Mouse (Mus musculus) E14TG2a.4 (cell line): ENCODE results near the gene Rnd3.

Source experiments
- H3K27me3 ChIP-seq: 2 replicates; pipeline ENCODE4 v1.6.1; 2014; ENCODE audit warnings: low read length, control low read depth; ENCODE audit not compliant: insufficient read depth
- H3K36me3 ChIP-seq: 2 replicates; pipeline ENCODE4 v1.6.1; 2014; ENCODE audit warnings: low read length, control low read depth; ENCODE audit not compliant: insufficient read depth
- H3K4me1 ChIP-seq: replicated peaks from 2 replicates; pipeline ENCODE4 v1.6.1; 2014; ENCODE audit warnings: low read depth, low read length, control low read depth
- H3K4me3 ChIP-seq: replicated peaks from 2 replicates; pipeline ENCODE4 v1.5.1; 2014; ENCODE audit warnings: mild to moderate bottlenecking, low read length
- H3K9me3 ChIP-seq: 2 replicates; pipeline ENCODE4 v1.6.1; 2014; ENCODE audit warnings: low read length, control low read depth
- CTCF ChIP-seq: conservative IDR thresholded peaks from 2 replicates; pipeline ENCODE4 v1.5.1; 2014; ENCODE audit warnings: low read length
- NANOG ChIP-seq: IDR thresholded peaks from 2 replicates; pipeline ENCODE4 v1.6.1; 2014; ENCODE audit warnings: borderline replicate concordance, low read length, mixed read lengths
- POU5F1 ChIP-seq: IDR thresholded peaks from 2 replicates; pipeline ENCODE4 v1.6.1; 2014; ENCODE audit warnings: low read length, borderline replicate concordance

Gene Rnd3

GRCm38 (mm10) chr2:51099987-51100386, 48.9 kb downstream of the Rnd3 start:
- no peaks in the 10 kb centered on the region for H3K36me3 ChIP-seq
- no peaks in the 10 kb centered on the region for H3K9me3 ChIP-seq
- H3K4me1 ChIP-seq: peaks cover 10% of the 10 kb centered on the region
- no peaks in the 10 kb centered on the region for H3K27me3 ChIP-seq
- no peak for TF ChIP-seq NANOG
- TF ChIP-seq POU5F1: no peak
- no peak for TF ChIP-seq CTCF
- no peak overlapping the region for H3K4me3 ChIP-seq

GRCm38 (mm10) chr2:51099240-51099639, 49.7 kb downstream of the Rnd3 start:
- H3K4me1 ChIP-seq: peaks cover 10% of the 10 kb centered on the region
- H3K4me3 ChIP-seq: no peak overlapping the region
- no peaks in the 10 kb centered on the region for H3K9me3 ChIP-seq
- no peaks in the 10 kb centered on the region for H3K36me3 ChIP-seq
- no peaks in the 10 kb centered on the region for H3K27me3 ChIP-seq
- TF ChIP-seq POU5F1: no peak
- TF ChIP-seq NANOG: no peak

- no peak overlapping the region for H3K4me3 ChIP-seq
- TF ChIP-seq CTCF (no peak), POU5F1 (no peak), NANOG (no peak)
- no peaks in the 10 kb centered on the region for H3K36me3 ChIP-seq
Observed at GRCm38 (mm10) chr2:51090688-51091087, 58.2 kb downstream of the Rnd3 start.

GRCm38 (mm10) chr2:51090049-51090448, 58.9 kb downstream of the Rnd3 start:
- Histone ChIP-seq H3K36me3 (no peaks in the 10 kb centered on the region), H3K4me3 (no peak overlapping the region), H3K27me3 (no peaks in the 10 kb centered on the region), H3K4me1 (peaks cover 48% of the 10 kb centered on the region), H3K9me3 (no peaks in the 10 kb centered on the region)
- TF ChIP-seq NANOG (no peak), POU5F1 (no peak), CTCF (no peak)

More at GRCm38 (mm10) chr2:51090688-51091087, 58.2 kb downstream of the Rnd3 start:
- H3K4me1 ChIP-seq: peaks cover 43% of the 10 kb centered on the region
- no peaks in the 10 kb centered on the region for H3K9me3 ChIP-seq
- H3K27me3 ChIP-seq: no peaks in the 10 kb centered on the region

GRCm38 (mm10) chr2:51088843-51089573, 59.9 kb downstream of the Rnd3 start:
- no peaks in the 10 kb centered on the region for H3K9me3 ChIP-seq
- peaks cover 53% of the 10 kb centered on the region for H3K4me1 ChIP-seq
- no peaks in the 10 kb centered on the region for H3K36me3 ChIP-seq
- no peak overlapping the region for H3K4me3 ChIP-seq
- H3K27me3 ChIP-seq: no peaks in the 10 kb centered on the region
- TF ChIP-seq NANOG: no peak
- no peak for TF ChIP-seq CTCF

GRCm38 (mm10) chr2:51088123-51088453, 60.8 kb downstream of the Rnd3 start:
- TF ChIP-seq POU5F1 (no peak), NANOG (no peak), CTCF (no peak)
- no peaks in the 10 kb centered on the region for H3K9me3 ChIP-seq
- no peaks in the 10 kb centered on the region for H3K27me3 ChIP-seq
- H3K4me3 ChIP-seq: no peak overlapping the region
- H3K4me1 ChIP-seq: peaks cover 55% of the 10 kb centered on the region
- H3K36me3 ChIP-seq: no peaks in the 10 kb centered on the region

GRCm38 (mm10) chr2:51087307-51088122, 61.4 kb downstream of the Rnd3 start:
- H3K4me1 ChIP-seq: peaks cover 60% of the 10 kb centered on the region
- TF ChIP-seq NANOG (peak; percentile 8; the same call in 1 of the 2 replicates), POU5F1 (no peak), CTCF (no peak)
- no peaks in the 10 kb centered on the region for H3K9me3 ChIP-seq
- no peaks in the 10 kb centered on the region for H3K36me3 ChIP-seq
- H3K4me3 ChIP-seq: no peak overlapping the region
- no peaks in the 10 kb centered on the region for H3K27me3 ChIP-seq

GRCm38 (mm10) chr2:51085155-51085554, 63.8 kb downstream of the Rnd3 start:
- Histone ChIP-seq H3K9me3 (no peaks in the 10 kb centered on the region), H3K4me3 (no peak overlapping the region), H3K27me3 (no peaks in the 10 kb centered on the region), H3K4me1 (peaks cover 62% of the 10 kb centered on the region), H3K36me3 (no peaks in the 10 kb centered on the region)
- TF ChIP-seq CTCF (no peak), NANOG (no peak), POU5F1 (no peak)
